Mouse (Mus musculus) spleen, adult 2 months (tissue): ENCODE measurements around the gene Zfp811. TPM values are rescaled to one million over a fixed set of nuclear protein-coding genes. Genes with fewer than 3 reads are reported as not detected.

Experiments
- DNase-seq, 2 experiments: peaks; one replicate each; pipeline versions ENCODE4 v3.0.0 to v3.0.0-alpha.2; 2012 to 2021; ENCODE audit warnings: low spot score in 2 of 2, low read depth in 1 of 2
- H3K27ac ChIP-seq: fragments of 200-500 bp; 2 replicates; pipeline ENCODE4 v1.5.1; 2012; ENCODE audit warnings: low read length, inconsistent platforms; ENCODE audit not compliant: insufficient read depth
- H3K27me3 ChIP-seq: fragments of 200-500 bp; 2 replicates; pipeline ENCODE4 v1.6.1; 2012; ENCODE audit warnings: mild to moderate bottlenecking, moderate library complexity, low read length, inconsistent platforms; ENCODE audit not compliant: control insufficient read depth, insufficient read depth
- H3K36me3 ChIP-seq: fragments of 200-500 bp; 2 replicates; pipeline ENCODE4 v1.6.1; 2012; ENCODE audit warnings: mild to moderate bottlenecking, low read length, inconsistent platforms; ENCODE audit not compliant: control insufficient read depth, insufficient read depth
- H3K4me1 ChIP-seq: fragments of 200-500 bp; 2 replicates; pipeline ENCODE4 v1.6.1; 2011; ENCODE audit warnings: inconsistent platforms; ENCODE audit not compliant: control insufficient read depth, insufficient read depth, insufficient read length
- H3K4me3 ChIP-seq: fragments of 200-500 bp; 2 replicates; pipeline ENCODE4 v1.5.1; 2011; ENCODE audit warnings: mild to moderate bottlenecking, inconsistent platforms; ENCODE audit not compliant: insufficient read depth, insufficient read length; ENCODE audit errors: extremely low read depth
- CTCF ChIP-seq: fragments of 200-500 bp; IDR thresholded peaks from 2 replicates; pipeline ENCODE4 v1.5.1; 2011; ENCODE audit warnings: mild to moderate bottlenecking, inconsistent platforms; ENCODE audit not compliant: insufficient read depth, insufficient read length, insufficient replicate concordance; ENCODE audit errors: extremely low read depth
- POLR2A ChIP-seq: fragments of 200-500 bp; IDR thresholded peaks from 2 replicates; pipeline ENCODE4 v1.6.1; 2011; ENCODE audit warnings: low read depth, low read length, inconsistent platforms
- WGBS: fragments of 180-500 bp; shearing (Covaris S2); methylation state at CpG from one replicate; pipeline ENCODE4 v1.1.7; 2018; 5-methylcytosine and 5-hydroxymethylcytosine counted together
- polyA plus RNA-seq: library from polyadenylated mRNA; depleted of rRNA; stranded (reverse); fragments of >200 nt; gene quantifications from 2 replicates; pipeline ENCODE4 v1.2.3, GENCODE M21; 2012; rRNA removed

The Zfp811 gene
- polyA plus RNA-seq, 1 experiment, result 0.04 TPM

- WGBS, result 97% methylated on average over 2 of the region's 2 CpGs
- TF ChIP-seq POLR2A, result no peak
- TF ChIP-seq CTCF, result no peak
- Histone ChIP-seq H3K4me3 (no peak overlapping the region), H3K27ac (no peak overlapping the region), H3K4me1 (no peaks in the 10 kb centered on the region), H3K36me3 (peaks cover 14% of the 10 kb centered on the region), H3K27me3 (no peaks in the 10 kb centered on the region)
- DNase-seq, result no peak
Measured at GRCm38 (mm10) chr17:32766422-32766821, 43.3 kb downstream of the Zfp811 start.

DNA sequence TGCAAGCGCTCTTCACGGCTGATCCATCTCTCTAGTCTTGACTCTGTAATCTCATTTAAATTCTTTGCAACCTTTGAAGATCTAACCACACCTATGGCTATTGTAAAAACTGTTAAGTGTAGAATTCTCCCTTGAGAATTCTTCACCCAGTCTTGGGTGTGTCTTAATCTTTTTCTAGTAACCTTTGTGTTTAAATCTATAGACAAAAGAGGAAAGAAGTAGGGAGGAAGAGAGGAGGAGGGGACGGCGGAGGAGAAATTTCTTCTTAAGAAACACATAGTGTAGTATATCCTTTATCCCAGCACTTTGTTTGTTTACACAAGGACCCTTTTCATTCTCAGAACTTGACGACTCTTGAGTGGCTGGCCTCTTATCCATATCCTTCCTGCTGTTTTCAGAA is 52.4 kb downstream of the Zfp811 start:
- 62% methylated on average over 5 of the region's 5 CpGs for WGBS
- no peaks in the 10 kb centered on the region for H3K36me3 ChIP-seq
- no peaks in the 10 kb centered on the region for H3K27me3 ChIP-seq
- no peak for DNase-seq
- no peaks in the 10 kb centered on the region for H3K4me1 ChIP-seq
- H3K27ac ChIP-seq, result no peak overlapping the region
- TF ChIP-seq CTCF (no peak), POLR2A (no peak)
- H3K4me3 ChIP-seq, result no peak overlapping the region

- Histone ChIP-seq H3K36me3 (no peaks in the 10 kb centered on the region), H3K4me1 (no peaks in the 10 kb centered on the region), H3K27me3 (no peaks in the 10 kb centered on the region), H3K4me3 (no peak overlapping the region), H3K27ac (no peak overlapping the region)
- DNase-seq, result no peak
- WGBS, result 36% methylated on average over 12 of the region's 12 CpGs
- no peak for TF ChIP-seq CTCF
- no peak for TF ChIP-seq POLR2A
Measured at GRCm38 (mm10) chr17:32753634-32754033, 56.1 kb downstream of the Zfp811 start.

GRCm38 (mm10) chr17:32752813-32753360 is 56.8 kb downstream of the Zfp811 start:
- Histone ChIP-seq H3K36me3 (no peaks in the 10 kb centered on the region), H3K27ac (no peak overlapping the region), H3K4me1 (no peaks in the 10 kb centered on the region), H3K27me3 (no peaks in the 10 kb centered on the region), H3K4me3 (no peak overlapping the region)
- no peak for TF ChIP-seq POLR2A
- DNase-seq, result no peak
- 69% methylated on average over 6 of the region's 6 CpGs for WGBS

DNA sequence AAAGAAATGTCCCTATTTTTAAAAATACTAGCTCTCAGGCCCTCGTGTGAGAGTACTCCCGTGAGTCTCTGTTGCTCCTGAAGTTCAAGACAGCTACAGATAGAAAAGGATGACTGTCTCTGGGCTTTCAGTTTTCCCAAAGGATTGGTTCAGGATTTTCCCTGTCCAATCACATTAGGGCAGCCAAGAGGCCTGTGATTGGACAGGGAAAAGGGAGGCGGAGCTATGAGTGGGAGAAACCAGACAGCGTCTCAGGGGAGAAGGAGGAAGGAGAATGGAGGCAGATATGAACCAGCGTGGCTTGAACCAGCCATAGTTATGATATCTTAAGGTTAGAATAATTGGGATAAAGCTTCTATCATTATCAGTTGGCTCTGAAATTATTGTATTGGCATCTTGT is 59.1 kb downstream of the Zfp811 start:
- WGBS, result 66% methylated on average over 5 of the region's 5 CpGs
- H3K27me3 ChIP-seq, result no peaks in the 10 kb centered on the region
- no peak for DNase-seq

More for the DNA sequence above, 59.1 kb downstream of the Zfp811 start:
- no peaks in the 10 kb centered on the region for H3K4me1 ChIP-seq
- no peaks in the 10 kb centered on the region for H3K36me3 ChIP-seq
- TF ChIP-seq CTCF, result no peak
- TF ChIP-seq POLR2A, result no peak
- H3K4me3 ChIP-seq, result no peak overlapping the region
- no peak overlapping the region for H3K27ac ChIP-seq

Other genes with a start within 250 kb of the Zfp811 start
- gene Cyp4f37, start 188.6 kb downstream of the Zfp811 start, polyA plus RNA-seq, result 0.54 and 1.3 TPM in 2 replicates
- gene Cyp4f40, start 151.0 kb downstream of the Zfp811 start, polyA plus RNA-seq, result 0.09 TPM in 1 of 2 replicates, not detected in the other
- 0.04 TPM in 1 of 2 replicates, not detected in the other for gene Cyp4f15, start 124.3 kb downstream of the Zfp811 start, polyA plus RNA-seq
- gene Zfp871, start 21.6 kb downstream of the Zfp811 start, polyA plus RNA-seq, result 9.6 and 10.1 TPM in 2 replicates
- 1.2 and 3.4 TPM in 2 replicates for gene Zfp799, start 20.3 kb upstream of the Zfp811 start, polyA plus RNA-seq
- 0.53 and 0.62 TPM in 2 replicates for gene Zfp870, start 81.7 kb upstream of the Zfp811 start, polyA plus RNA-seq
- gene Cyp4f14, start 107.4 kb upstream of the Zfp811 start, polyA plus RNA-seq, result 0.26 and 0.32 TPM in 2 replicates
- 35.7 and 42.7 TPM in 2 replicates for gene Cyp4f13, start 137.5 kb upstream of the Zfp811 start, polyA plus RNA-seq
- 0.54 and 0.81 TPM in 2 replicates for gene Zfp472, start 155.9 kb upstream of the Zfp811 start, polyA plus RNA-seq
- gene Zfp952, start 183.2 kb upstream of the Zfp811 start, polyA plus RNA-seq, result 2.9 TPM in 2 replicates
- 0.26 and 0.34 TPM in 2 replicates for gene Zfp763, start 223.5 kb upstream of the Zfp811 start, polyA plus RNA-seq